Mouse (Mus musculus): ENCODE results near the gene Klf17.
"Not testable (repeated sequence)": the region's sequence is repeated elsewhere in the genome, so short reads cannot be mapped to it uniquely, and the experiment has no call there.

Klf17 gene

GRCm38 (mm10) chr4:117765416-117765815 lies at the start of gene Klf17:
Klf17 (minus strand) TSS chr4:117765648.
- no peak for DNase-seq (ENCODE audit: low read depth, low spot score)

DNA sequence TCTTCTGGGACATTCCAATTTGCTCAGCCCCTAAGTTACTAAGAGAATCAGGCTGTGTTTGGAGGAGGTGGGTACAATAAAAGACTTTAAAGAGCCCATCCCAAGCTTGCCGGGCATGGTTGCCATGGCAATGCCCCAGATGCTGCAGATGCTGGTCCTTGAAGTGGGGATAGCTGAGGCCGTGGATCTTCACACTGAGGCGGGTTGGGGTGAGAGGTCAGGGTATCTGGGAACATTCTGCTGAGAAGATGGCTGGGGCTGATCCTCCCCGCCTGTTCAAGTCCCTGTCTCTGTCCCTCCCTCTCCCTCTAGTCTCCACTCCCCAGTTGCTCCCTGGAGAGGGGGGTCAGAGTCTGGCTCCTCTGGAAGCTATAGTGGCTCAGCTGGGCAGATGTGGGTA lies 48.9 kb upstream of the Klf17 start:
- no peak for DNase-seq (ENCODE audit: low read depth, low spot score)

DNA sequence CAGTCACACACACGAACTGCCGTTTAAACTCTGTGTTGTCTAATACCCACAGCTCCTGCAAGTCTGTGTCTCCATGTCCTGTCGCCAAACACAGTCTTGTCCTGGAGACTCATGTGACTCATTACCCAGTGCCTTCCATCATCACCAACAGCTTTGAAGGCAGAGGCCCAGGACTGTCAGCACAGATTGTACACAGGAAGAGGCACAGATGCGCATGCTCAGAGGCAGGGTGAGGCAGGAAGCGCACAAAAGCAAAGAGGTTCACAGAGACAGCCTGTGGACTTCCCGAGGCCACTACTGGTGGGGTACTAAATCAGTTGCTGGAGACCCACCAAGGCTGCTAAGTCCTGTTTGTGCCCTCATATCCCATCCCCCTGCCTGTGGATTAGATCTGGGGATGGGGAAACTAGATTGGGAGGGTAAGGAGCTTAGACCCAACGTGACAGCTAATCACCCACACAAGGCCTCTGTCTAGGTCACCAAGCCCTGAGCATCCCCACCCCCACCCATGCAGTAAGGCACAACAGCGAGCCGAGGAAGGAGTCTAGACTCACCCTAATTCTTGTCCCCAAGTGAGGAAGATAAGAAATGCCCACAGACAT lies 48.2 kb upstream of the Klf17 start:
- no peak for DNase-seq (ENCODE audit: low read depth, low spot score)

GRCm38 (mm10) chr4:117810933-117811332 lies 45.5 kb upstream of the Klf17 start:
- no peak for DNase-seq (ENCODE audit: low read depth, low spot score)

DNA sequence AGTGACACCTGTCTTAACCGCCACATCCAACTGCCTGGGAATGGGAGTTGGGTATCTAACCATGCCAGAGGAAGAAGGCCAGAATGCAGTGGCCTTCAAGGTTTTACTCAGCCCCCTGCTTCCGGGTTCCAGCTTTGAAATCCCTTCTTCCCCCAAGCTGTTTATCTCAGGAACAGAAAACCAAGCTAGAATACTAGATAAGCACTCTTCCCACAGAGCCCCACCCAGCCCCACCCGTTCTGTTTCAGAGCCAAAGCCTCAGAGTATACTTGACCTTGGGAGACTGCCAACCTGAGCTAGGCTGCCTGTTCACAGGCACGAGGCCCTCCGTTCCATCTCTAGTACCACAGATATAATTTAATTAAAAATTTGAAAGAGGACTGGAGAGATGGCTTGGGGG lies 41.5 kb upstream of the Klf17 start:
- DNase-seq (ENCODE audit: low read depth, low spot score), result no peak

DNA sequence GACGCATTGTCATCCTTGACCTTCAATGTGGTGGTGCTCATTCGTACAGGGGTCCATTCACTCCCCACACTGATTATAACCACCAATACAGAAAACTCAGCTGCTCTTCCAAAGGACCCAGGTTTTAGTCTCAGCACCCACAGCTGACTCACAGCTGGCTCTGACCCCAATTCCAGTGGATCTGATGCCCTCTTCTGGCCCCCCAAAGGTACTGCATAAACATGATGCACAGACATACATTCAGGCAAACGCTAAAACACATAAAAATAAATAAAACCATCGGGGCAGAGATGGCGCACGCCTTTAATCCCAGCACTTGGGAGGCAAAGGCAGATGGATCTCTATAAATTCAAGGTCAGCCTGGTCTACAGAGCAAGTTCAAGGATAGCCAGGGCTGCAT lies 34.5 kb upstream of the Klf17 start:
- no peak for DNase-seq (ENCODE audit: low read depth, low spot score)

DNA sequence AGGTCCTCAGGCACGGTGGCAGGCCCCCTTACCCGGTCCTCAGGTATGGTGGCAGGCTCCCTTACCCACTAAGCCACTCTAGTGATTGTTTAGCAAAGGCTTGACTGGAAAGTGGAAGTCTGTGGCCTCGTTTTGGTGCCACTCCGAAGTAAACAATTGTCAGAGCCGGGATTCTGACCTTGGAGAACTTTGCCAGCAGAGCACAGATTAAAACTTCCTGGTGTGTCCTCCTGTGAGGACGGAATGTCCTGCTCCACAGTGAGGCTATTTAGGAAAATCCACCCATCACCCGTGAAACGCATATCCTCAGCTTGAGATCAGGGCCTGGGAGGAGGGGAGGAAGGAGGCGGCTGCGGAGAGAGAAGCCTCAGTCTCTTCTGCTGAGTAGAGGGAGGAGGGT lies 22.9 kb upstream of the Klf17 start:
- no peak for DNase-seq (ENCODE audit: low read depth, low spot score)

DNA sequence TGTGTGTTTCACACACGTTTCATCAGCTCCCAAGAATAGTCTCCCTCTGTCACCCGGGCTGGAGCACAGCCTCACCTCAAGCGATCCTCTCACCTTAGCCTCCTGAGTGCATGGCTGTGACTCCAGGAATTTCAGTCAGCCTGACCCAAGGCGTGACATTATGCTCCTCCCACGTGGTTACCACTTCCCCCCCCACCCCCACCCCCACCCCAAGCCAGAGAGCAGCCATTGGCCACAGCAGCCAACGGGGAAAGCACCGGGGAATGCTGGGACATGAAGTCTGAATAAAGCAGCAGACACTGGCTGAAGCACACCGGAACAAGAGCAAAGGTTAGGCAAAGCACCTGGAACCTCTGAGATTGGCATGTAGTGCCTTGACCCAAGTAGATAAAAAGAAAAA lies 21.5 kb upstream of the Klf17 start:
- peak; percentile 13 for DNase-seq (ENCODE audit: low read depth, low spot score)

GRCm38 (mm10) chr4:117782908-117783307 lies 17.5 kb upstream of the Klf17 start:
- DNase-seq (ENCODE audit: low read depth, low spot score), result no peak

- DNase-seq (ENCODE audit: low read depth, low spot score), result no peak
Measured at GRCm38 (mm10) chr4:117772960-117773359, 7.5 kb upstream of the Klf17 start.

DNA sequence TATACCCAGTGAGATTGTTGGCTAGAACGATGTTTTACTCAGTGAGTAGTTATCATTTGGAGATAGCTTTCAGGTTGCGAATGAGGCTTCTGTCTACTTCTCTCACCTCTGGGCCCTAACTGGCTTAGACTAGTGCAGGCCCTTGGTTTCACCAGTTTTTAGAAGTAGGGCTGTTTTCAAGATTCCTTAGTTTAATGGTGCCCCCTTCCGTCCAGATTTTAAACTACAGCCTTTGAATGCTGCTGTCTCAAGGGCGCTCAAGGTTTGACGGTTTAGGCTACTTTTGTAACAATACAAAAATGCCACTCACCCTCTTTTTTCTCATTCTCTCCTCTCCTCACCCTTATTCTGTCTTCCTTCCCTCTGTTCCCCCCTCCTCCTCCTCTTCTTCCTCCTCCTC lies 5.5 kb upstream of the Klf17 start:
- DNase-seq (ENCODE audit: low read depth, low spot score), result peak; percentile 61

DNA sequence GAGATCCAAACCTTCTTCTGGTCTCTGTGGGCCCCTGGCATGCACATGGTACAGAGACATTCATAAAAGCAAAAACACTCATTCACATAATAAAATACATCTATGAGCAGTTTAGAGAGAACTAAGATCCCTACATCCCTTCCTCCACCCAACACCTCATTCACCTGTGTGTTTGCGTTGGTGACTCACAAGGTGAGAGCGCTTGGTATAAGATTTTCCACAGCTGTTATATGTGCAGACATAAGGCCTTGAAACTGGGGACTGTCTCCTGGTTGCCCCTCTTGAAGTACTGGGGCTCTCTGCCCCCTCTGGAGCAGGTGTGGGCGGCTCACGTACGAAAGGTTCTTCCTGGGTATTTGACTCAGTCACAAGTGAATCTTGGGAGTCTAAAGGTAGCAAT lies 5.3 kb downstream of the Klf17 start:
- DNase-seq (ENCODE audit: low read depth, low spot score), result no peak

GRCm38 (mm10) chr4:117752469-117752868 lies 13.0 kb downstream of the Klf17 start:
- DNase-seq (ENCODE audit: low read depth, low spot score), result not testable (repeated sequence)

- DNase-seq (ENCODE audit: low read depth, low spot score), result peak; percentile 24
Measured at GRCm38 (mm10) chr4:117737559-117737958, 27.9 kb downstream of the Klf17 start.

DNA sequence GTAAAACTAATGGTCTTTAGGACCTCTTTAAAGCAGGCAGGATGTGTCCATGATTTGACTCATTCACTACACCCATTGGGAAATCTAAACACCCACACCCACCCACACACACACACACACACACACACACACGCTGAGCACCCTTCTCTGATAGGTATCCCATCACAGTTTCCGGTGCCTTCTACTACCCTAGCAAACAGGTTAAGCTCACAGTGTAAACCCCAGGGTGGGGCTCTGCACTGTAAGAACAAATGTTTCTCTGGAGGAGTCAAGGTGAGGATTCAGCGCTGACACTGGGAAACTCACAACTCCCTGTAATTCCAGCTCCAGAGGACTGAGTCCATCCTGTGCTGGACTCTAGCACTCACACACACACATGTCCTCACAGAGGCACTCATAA lies 33.5 kb downstream of the Klf17 start:
- DNase-seq (ENCODE audit: low read depth, low spot score), result no peak

GRCm38 (mm10) chr4:117724112-117724511 lies 41.3 kb downstream of the Klf17 start, which contains the start of gene Gm12845:
Gm12845 (plus strand) TSS chr4:117724412.
- DNase-seq (ENCODE audit: low read depth, low spot score), result no peak

DNA sequence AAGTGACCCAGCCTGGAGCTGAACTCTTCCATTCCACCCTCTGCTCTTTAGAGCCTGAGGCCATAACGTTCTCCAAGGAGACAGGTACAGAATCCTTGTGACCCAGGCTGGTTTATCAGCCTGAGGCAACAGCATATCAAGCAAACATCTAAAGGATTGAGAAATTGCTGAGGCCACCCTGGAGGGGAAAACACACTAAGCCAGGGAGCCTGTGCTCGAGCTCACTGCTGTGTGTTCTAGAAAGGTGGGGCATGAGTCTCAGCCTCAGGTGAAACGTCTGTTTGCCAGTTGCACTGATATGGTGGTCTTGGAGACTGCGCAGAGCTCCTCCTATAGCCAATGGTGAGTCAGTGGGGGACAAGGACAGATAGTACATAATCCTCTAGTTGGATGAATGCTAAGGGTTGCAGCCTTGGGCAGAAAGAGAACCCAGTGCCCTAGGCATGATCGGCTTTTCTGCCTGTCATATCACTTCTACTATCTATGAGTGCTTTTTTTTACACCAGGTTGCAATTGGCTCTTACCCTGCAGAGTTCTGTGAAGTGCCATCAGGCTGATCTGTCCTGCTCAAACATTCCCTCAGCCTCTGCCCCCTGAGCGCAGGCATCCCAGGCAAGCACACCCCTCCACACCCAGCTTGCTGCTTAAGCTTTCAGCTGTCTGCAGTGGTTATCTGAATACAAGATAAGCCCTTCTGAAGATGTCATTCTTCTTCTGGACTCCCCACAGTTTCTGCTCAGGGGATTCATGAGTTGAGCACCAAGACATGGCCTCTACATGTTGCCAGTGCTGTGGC lies 51.9 kb downstream of the Klf17 start:
- DNase-seq (ENCODE audit: low read depth, low spot score), result no peak

DNA sequence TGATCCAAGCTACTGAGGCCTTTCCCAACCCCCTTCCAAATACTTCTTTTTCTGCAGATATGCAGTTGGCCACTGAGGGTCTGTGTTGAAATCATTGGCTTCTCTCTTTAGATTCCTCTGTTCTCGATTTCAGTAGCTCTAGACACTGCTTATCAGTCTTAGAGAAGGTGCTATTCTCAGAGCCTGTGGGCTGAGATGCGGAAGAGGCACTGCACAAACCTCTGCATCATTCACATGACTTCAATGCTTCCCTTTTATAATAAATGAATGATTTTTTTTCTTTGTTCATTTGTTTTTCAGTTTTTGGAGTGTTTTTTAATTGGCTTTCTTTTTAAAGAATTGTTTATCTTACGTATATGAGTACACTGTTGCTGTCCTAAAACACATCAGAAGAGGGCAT lies 53.1 kb downstream of the Klf17 start:
- DNase-seq (ENCODE audit: low read depth, low spot score), result no peak

- no peak for DNase-seq (ENCODE audit: low read depth, low spot score)
Measured at GRCm38 (mm10) chr4:117708780-117709550, 56.5 kb downstream of the Klf17 start.
